Mouse (Mus musculus) C2C12 (cell line): ENCODE data around the gene Tbck. TPM values are rescaled to one million over a fixed set of nuclear protein-coding genes. Genes with fewer than 3 reads are reported as not detected.
A peak's percentile ranks its signal among the peaks of the same experiment; 100 is the strongest.

Source experiments
- H3K27me3 ChIP-seq: one replicate; pipeline ENCODE4 v1.6.1; 2011; ENCODE audit not compliant: control insufficient read depth, insufficient read depth, insufficient read length
- H3K36me3 ChIP-seq: one replicate; pipeline ENCODE4 v1.6.1; 2011; ENCODE audit not compliant: control insufficient read depth, insufficient read depth
- H3K4me3 ChIP-seq: one replicate; pipeline ENCODE4 v1.5.1; 2011; ENCODE audit warnings: mild to moderate bottlenecking, control low read depth; ENCODE audit not compliant: poor library complexity, insufficient read depth, severe bottlenecking
- H3K79me2 ChIP-seq: one replicate; pipeline ENCODE4 v1.6.1; 2011; ENCODE audit not compliant: control insufficient read depth, insufficient read depth
- H3K79me3 ChIP-seq: one replicate; pipeline ENCODE4 v1.6.1; 2011; ENCODE audit warnings: low read depth, control low read depth
- H3ac ChIP-seq: one replicate; pipeline ENCODE3; 2011; ENCODE audit warnings: low read depth; ENCODE audit not compliant: control insufficient read depth, insufficient read length
- CEBPB ChIP-seq: IDR thresholded peaks from one replicate; pipeline ENCODE4 v1.6.1; 2011; ENCODE audit warnings: low read depth, mild to moderate bottlenecking, control low read depth, moderate library complexity
- CTCF ChIP-seq: IDR thresholded peaks from one replicate; pipeline ENCODE4 v1.5.1; 2011; ENCODE audit not compliant: control insufficient read depth, insufficient read depth, insufficient read length
- FOSL1 ChIP-seq: IDR thresholded peaks from one replicate; pipeline ENCODE4 v1.8.0; 2011; ENCODE audit warnings: mild to moderate bottlenecking, low read length; ENCODE audit not compliant: poor library complexity, insufficient read depth, severe bottlenecking
- MAX ChIP-seq: IDR thresholded peaks from one replicate; pipeline ENCODE4 v1.6.1; 2011; ENCODE audit warnings: mild to moderate bottlenecking, control low read depth
- MYOD1 ChIP-seq: IDR thresholded peaks from one replicate; pipeline ENCODE4 v1.6.1; 2011; ENCODE audit warnings: low read depth; ENCODE audit not compliant: control insufficient read depth, insufficient read length
- MYOG ChIP-seq: IDR thresholded peaks from one replicate; pipeline ENCODE4 v1.6.1; 2011; ENCODE audit not compliant: control insufficient read depth, insufficient read length; ENCODE audit errors: extremely low read depth
- USF1 ChIP-seq: IDR thresholded peaks from one replicate; pipeline ENCODE4 v1.6.1; 2011; ENCODE audit warnings: low read depth, mild to moderate bottlenecking, control low read depth, moderate library complexity
- polyA plus RNA-seq: library from polyadenylated mRNA; unstranded; fragments of >200 nt; fragmentation: generic; extraction: Trizol; gene quantifications from one replicate; pipeline ENCODE4 v1.2.1, GENCODE M21; 2012; ENCODE audit warnings: missing spikeins

The Tbck gene
- polyA plus RNA-seq, 1 experiment = 2.5 TPM

- no peak overlapping the region for H3ac ChIP-seq
- no peaks in the 10 kb centered on the region for H3K27me3 ChIP-seq
- TF ChIP-seq USF1 = no peak
- TF ChIP-seq MAX = no peak
- no peak for TF ChIP-seq MYOD1
- no peak for TF ChIP-seq FOSL1
- TF ChIP-seq CEBPB = no peak
- no peak for TF ChIP-seq MYOG
- TF ChIP-seq CTCF = no peak
- no peaks in the 10 kb centered on the region for H3K79me2 ChIP-seq
- H3K36me3 ChIP-seq = peaks cover 6% of the 10 kb centered on the region
- H3K79me3 ChIP-seq = no peaks in the 10 kb centered on the region
- no peak overlapping the region for H3K4me3 ChIP-seq
Measured at GRCm38 (mm10) chr3:132787775-132788174, 103.8 kb downstream of the Tbck start.

DNA sequence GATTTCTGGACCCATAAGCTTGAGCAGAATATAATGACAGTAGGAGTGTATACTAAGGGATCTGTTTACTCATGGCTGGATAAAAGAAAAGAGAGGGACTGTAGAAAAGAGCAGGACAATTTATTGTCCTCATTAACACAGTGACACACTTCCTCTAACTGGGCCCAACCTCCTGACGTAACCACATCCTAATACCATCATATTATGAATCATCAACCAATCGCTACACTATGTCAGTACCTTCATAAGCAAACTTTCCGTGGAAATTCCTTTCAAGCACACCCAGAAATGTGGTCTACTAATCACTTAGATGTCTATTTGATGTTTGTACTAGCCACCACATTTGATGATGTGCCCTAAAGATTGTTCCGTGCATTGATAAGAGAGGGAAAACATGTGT is 107.2 kb downstream of the Tbck start:
- H3K27me3 ChIP-seq = no peaks in the 10 kb centered on the region
- no peak for TF ChIP-seq MYOG
- TF ChIP-seq MAX = no peak
- no peak for TF ChIP-seq USF1
- TF ChIP-seq CTCF = no peak
- TF ChIP-seq FOSL1 = peak; percentile 69
- peak; percentile 12 for TF ChIP-seq MYOD1
- no peak for TF ChIP-seq CEBPB
- H3K4me3 ChIP-seq = no peak overlapping the region
- H3ac ChIP-seq = no peak overlapping the region
- H3K79me2 ChIP-seq = no peaks in the 10 kb centered on the region
- H3K36me3 ChIP-seq = no peaks in the 10 kb centered on the region
- H3K79me3 ChIP-seq = no peaks in the 10 kb centered on the region

DNA sequence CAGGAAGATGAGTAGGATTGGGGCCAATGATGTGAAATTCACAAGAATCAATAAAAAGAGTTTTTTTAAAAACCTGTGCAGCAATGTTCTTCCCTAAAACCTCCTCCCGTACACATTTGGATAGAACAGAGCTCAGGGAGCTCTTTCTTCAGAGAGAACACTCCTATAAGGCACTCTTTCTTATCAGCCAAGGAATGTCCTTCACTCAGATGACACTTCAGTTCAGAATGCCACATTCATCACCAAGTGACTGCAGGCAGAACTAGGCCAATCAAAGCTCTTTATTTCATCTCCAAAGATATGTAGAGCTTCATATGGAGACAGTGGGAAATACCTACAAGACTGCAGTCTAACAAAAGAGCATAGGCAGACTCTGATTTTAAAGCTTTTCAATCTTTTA is 116.3 kb downstream of the Tbck start:
- H3K27me3 ChIP-seq = no peaks in the 10 kb centered on the region
- no peaks in the 10 kb centered on the region for H3K79me3 ChIP-seq
- TF ChIP-seq MAX (no peak), CTCF (no peak), USF1 (no peak), FOSL1 (no peak), MYOG (no peak), MYOD1 (no peak), CEBPB (no peak)
- H3K36me3 ChIP-seq = peaks cover 22% of the 10 kb centered on the region
- H3K79me2 ChIP-seq = no peaks in the 10 kb centered on the region
- H3K4me3 ChIP-seq = no peak overlapping the region
- no peak overlapping the region for H3ac ChIP-seq

- Histone ChIP-seq H3K4me3 (no peak overlapping the region), H3ac (no peak overlapping the region), H3K79me2 (no peaks in the 10 kb centered on the region), H3K36me3 (peaks cover 18% of the 10 kb centered on the region), H3K79me3 (no peaks in the 10 kb centered on the region), H3K27me3 (no peaks in the 10 kb centered on the region)
- TF ChIP-seq MAX = no peak
- no peak for TF ChIP-seq CEBPB
- TF ChIP-seq USF1 = no peak
- TF ChIP-seq MYOD1 = no peak
- TF ChIP-seq CTCF = no peak
- TF ChIP-seq FOSL1 = no peak
- no peak for TF ChIP-seq MYOG
Measured at GRCm38 (mm10) chr3:132801910-132802309, 118.0 kb downstream of the Tbck start.

GRCm38 (mm10) chr3:132807888-132808579 is 124.1 kb downstream of the Tbck start:
- H3ac ChIP-seq = peak overlapping the region; percentile 30
- TF ChIP-seq FOSL1 = no peak
- TF ChIP-seq MYOD1 = peak; percentile 12
- H3K4me3 ChIP-seq = no peak overlapping the region
- H3K79me3 ChIP-seq = no peaks in the 10 kb centered on the region
- no peaks in the 10 kb centered on the region for H3K79me2 ChIP-seq
- peaks cover 4% of the 10 kb centered on the region for H3K36me3 ChIP-seq
- H3K27me3 ChIP-seq = no peaks in the 10 kb centered on the region

GRCm38 (mm10) chr3:132808951-132809350 is 125.0 kb downstream of the Tbck start:
- no peaks in the 10 kb centered on the region for H3K79me2 ChIP-seq
- no peak overlapping the region for H3ac ChIP-seq
- H3K4me3 ChIP-seq = no peak overlapping the region
- H3K27me3 ChIP-seq = no peaks in the 10 kb centered on the region
- H3K36me3 ChIP-seq = no peaks in the 10 kb centered on the region
- no peaks in the 10 kb centered on the region for H3K79me3 ChIP-seq
- TF ChIP-seq CTCF = no peak
- TF ChIP-seq FOSL1 = no peak
- TF ChIP-seq MYOG = no peak
- no peak for TF ChIP-seq MYOD1
- no peak for TF ChIP-seq USF1
- TF ChIP-seq CEBPB = no peak
- TF ChIP-seq MAX = no peak
